Mouse (Mus musculus) embryonic facial prominence, embryonic 10.5 days (tissue): ENCODE measurements around the gene Nlrp9c. TPM values are rescaled to one million over a fixed set of nuclear protein-coding genes. Genes with fewer than 3 reads are reported as not detected.
"Not testable (repeated sequence)": the region's sequence is repeated elsewhere in the genome, so short reads cannot be mapped to it uniquely, and the experiment has no call there.

Source experiments
- DNase-seq: peaks from one replicate; pipeline ENCODE4 v3.0.0-alpha.2; 2017; ENCODE audit warnings: low spot score
- H3K27ac ChIP-seq: fragments of 300-500 bp; sonication (generic); replicated peaks from 2 replicates; pipeline ENCODE4 v1.5.1; 2016; ENCODE audit warnings: mild to moderate bottlenecking
- H3K27me3 ChIP-seq: fragments of 300-500 bp; sonication (generic); replicated peaks from 2 replicates; pipeline ENCODE4 v1.6.1; 2016; ENCODE audit warnings: low read depth, mild to moderate bottlenecking; ENCODE audit not compliant: poor library complexity, severe bottlenecking
- H3K36me3 ChIP-seq: fragments of 300-500 bp; sonication (generic); replicated peaks from 2 replicates; pipeline ENCODE4 v1.6.1; 2016; ENCODE audit warnings: mild to moderate bottlenecking, moderate library complexity
- H3K4me1 ChIP-seq: fragments of 300-500 bp; sonication (generic); 2 replicates; pipeline ENCODE4 v1.6.1; 2016
- H3K4me3 ChIP-seq: fragments of 300-500 bp; sonication (generic); 2 replicates; pipeline ENCODE4 v1.5.1; 2016; ENCODE audit warnings: mild to moderate bottlenecking, moderate library complexity
- H3K9me3 ChIP-seq: fragments of 300-500 bp; sonication (generic); 2 replicates; pipeline ENCODE4 v1.6.1; 2016; ENCODE audit warnings: mild to moderate bottlenecking
- WGBS: fragments of 180-500 bp; shearing (Covaris S2); methylation state at CpG from one replicate; pipeline ENCODE4 v1.1.7; 2016; 5-methylcytosine and 5-hydroxymethylcytosine counted together
- polyA plus RNA-seq: library from polyadenylated mRNA; unstranded; fragments of >200 nt; fragmentation: Nextera tagmentation; extraction: Ambion mirVana; gene quantifications from 2 replicates; pipeline ENCODE4 v1.2.1, GENCODE M21; 2016

Gene Nlrp9c
- polyA plus RNA-seq, 1 experiment from 2014 or later = not detected

DNA sequence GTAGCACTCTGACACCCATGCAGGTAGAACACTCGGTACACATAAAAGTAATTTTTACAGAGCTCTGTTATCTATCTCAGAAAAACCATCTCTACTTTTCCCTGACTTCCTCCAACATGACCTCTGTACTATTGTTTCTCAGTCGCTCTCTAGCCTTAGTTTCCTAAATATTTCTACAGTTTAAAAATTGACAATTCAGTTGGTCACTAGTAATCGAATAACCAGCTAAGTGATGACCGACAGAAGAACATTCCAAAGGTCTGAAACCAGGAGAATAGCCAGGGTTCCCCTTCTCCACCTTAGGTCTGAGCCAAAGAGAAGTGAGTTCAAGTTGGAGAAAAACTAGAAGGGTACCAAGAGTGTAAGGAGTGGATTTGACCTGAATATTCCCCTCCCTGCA lies 91.7 kb downstream of the Nlrp9c start:
- H3K4me1 ChIP-seq, H3K27me3 ChIP-seq, H3K27ac ChIP-seq, H3K4me3 ChIP-seq, H3K36me3 ChIP-seq, DNase-seq: not testable (repeated sequence)
- H3K9me3 ChIP-seq = peaks cover 24% of the 10 kb centered on the region; the same call in 1 of the 2 replicates
- 87% methylated on average over 4 of the region's 4 CpGs for WGBS

DNA sequence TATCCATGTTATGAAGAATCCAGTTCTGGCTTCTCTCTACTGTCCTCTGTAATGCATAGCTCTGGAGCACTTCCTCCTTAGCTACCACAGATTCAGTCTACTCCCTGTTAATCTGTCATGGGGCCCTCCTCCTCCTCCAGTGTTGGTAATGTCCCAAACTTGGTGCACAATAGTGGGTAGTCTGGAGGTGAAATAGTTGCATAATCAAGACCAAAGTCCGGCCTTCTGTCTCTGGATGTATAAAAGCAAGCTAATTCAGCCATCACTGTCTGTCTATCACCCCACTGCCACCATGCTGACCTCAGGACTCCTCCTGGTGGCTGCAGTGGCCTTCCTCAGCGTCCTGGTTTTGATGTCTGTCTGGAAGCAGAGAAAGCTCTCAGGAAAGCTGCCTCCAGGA lies 96.6 kb downstream of the Nlrp9c start, which contains the start of gene Cyp2a4:
Gene Cyp2a4, plus strand, starts transcription at position 244 of the 400 bp plus-strand sequence.
- not testable (repeated sequence) for H3K36me3 ChIP-seq, H3K4me3 ChIP-seq, H3K27me3 ChIP-seq, H3K4me1 ChIP-seq, H3K27ac ChIP-seq, DNase-seq
- peaks cover 31% of the 10 kb centered on the region; the same call in 1 of the 2 replicates for H3K9me3 ChIP-seq
- WGBS = 76% methylated on average over 2 of the region's 2 CpGs

DNA sequence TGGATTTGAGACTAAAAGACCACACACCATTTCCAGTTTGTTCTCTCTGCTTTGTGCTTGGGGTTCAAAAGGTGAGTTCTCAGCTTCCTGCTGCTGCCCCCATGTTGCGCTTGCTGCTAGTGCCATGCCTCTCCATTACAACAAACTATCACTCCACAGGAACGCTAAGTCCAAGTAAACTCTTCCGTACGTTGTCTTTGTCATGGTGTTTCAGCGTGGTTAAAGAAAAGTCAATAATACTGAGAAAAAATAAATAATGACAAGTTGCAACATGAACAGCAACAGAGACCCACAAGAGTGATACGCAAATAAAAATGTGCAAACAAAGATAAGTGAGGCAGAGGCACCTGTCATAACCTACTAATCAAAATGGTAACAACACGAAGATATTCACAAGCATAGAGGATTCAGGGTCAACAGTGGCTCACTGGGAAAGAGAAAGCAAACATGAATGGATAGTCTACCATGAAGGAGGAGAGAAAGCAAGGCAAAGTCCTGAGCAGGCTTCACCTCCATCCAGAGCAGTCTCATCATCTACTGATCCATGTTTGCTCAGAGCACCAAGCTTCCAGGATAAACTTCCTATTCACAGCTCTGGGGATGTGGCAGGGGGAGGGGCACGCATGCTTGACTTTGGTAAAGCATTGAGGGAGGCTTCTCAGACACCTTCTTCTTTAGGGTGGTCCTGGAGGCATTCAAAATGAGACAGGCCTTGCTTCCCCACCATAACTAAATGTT lies 99.9 kb downstream of the Nlrp9c start:
- H3K4me1 ChIP-seq, DNase-seq, H3K27ac ChIP-seq, H3K4me3 ChIP-seq, H3K27me3 ChIP-seq, H3K36me3 ChIP-seq: not testable (repeated sequence)
- peaks cover 20% of the 10 kb centered on the region; the same call in 1 of the 2 replicates for H3K9me3 ChIP-seq
- WGBS = 86% methylated on average over 8 of the region's 8 CpGs

Other genes with a start within 250 kb of the Nlrp9c start
- gene Cyp2b9, start 230.3 kb downstream of the Nlrp9c start, polyA plus RNA-seq = not detected in 2 replicates
- not detected in 2 replicates for gene Vmn1r184, start 143.4 kb downstream of the Nlrp9c start, polyA plus RNA-seq
- gene Cyp2a4, start 96.5 kb downstream of the Nlrp9c start, polyA plus RNA-seq = not detected in 2 replicates
- not detected in 2 replicates for gene Nlrp4a, start 31.4 kb upstream of the Nlrp9c start, polyA plus RNA-seq
- gene Nlrp9a, start 131.3 kb upstream of the Nlrp9c start, polyA plus RNA-seq = not detected in 2 replicates
- gene Vmn1r185, start 214.8 kb upstream of the Nlrp9c start, polyA plus RNA-seq = not detected in 2 replicates